Mouse (Mus musculus): ENCODE results near the gene Spc25.

The Spc25 gene

GRCm38 (mm10) chr2:69205791-69206351 is at the start of gene Spc25:
Gene Spc25 (minus strand): TSS chr2:69206194.
- peak; percentile 79 to 89 for DNase-seq (ENCODE audit: low spot score in 2 of 2)

- no peak for DNase-seq (ENCODE audit: low spot score in 2 of 2)
Observed at GRCm38 (mm10) chr2:69248221-69248755, 42.3 kb upstream of the Spc25 start.

- no peak for DNase-seq (ENCODE audit: low spot score in 2 of 2)
Observed at GRCm38 (mm10) chr2:69247081-69247480, 41.1 kb upstream of the Spc25 start.

DNA sequence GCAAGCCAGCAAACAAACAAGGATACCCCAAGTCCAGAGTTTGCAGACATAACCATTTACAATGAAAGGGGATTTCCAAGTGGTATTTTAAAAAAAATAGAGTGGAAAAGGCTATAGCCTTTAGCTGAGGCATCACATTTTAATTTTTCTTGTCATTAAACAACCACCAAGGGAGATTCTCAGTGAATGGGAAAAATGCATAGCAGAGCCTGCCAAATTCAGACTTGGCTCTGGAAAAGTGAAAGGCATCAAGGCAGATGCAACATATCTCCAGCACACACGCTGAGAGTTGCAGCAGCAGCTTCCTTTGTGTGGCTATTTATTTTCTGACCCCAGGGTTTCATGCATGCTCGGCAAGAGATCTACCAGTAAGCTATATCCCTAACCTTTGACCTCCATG is 38.9 kb upstream of the Spc25 start:
- DNase-seq (ENCODE audit: low spot score in 2 of 2) = no peak

DNA sequence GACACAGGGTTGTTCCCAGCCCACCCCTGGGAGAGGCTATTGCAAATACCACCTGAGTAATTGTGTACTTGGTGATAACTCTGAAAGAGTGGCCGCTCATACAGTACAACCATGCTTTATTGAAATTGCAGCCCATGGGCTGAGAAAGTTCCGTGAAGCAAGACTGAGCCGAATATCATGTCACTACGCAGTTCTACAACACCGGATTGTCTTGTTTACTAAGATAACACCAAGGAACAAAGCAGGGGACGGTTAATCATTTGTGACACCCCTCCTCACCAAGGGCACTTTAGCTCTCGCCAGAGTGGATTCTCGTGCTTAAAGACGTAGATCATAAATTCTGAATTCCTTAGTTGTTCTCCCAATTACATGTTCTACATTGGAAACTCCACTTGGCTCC is 33.3 kb upstream of the Spc25 start:
- DNase-seq (ENCODE audit: low spot score in 2 of 2) = no peak

DNA sequence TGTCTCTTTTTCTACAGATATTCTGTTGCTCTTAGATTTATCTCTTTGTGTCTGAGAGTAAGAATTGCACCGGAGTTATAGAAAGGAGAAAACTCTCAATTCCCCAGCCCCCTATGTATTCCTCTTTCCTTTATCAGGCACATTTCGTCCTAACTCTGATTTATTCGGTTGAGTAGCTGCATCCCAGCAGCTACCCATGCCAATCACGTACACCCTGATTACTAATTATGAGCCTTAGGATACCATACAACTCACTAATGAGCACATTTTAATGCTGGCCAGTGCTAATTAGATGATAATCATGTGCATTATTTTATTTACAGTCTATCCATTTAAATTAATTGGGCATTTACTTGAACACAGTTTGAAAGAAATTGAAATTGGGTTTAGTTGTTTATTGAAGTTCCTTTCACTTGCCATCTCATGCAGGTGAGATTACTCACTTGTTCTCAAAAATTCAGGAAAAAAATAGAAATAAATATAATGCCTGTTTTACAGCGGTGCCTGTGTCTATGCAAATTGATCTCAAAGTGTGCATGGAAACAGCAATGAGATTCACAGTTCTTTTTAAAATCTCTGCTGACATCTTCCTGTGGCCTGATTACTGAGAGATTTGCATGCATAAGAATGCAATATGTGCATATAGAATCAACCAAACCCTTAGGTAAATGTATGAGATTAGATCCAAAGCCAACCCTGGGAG is 29.1 kb upstream of the Spc25 start:
- DNase-seq (ENCODE audit: low spot score in 2 of 2) = no peak

DNA sequence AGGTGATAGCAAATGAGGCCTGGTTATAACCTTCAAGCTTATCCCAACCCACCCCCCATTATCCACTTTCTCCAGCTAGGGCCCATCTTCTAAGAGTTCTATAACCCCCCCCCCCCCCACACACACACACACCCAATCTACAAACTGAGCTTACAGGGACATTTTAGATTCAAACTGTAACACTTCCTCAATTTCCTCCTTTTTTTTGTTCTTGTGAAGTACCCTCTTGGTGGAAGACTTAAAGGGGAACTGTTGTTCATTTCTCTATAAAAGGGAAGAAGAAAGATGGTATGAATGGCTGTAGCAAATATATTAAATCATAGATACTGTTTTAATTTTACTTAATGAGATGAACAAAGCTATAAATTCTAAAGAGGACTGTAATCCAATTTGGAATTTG is 26.1 kb upstream of the Spc25 start:
- no peak for DNase-seq (ENCODE audit: low spot score in 2 of 2)

DNA sequence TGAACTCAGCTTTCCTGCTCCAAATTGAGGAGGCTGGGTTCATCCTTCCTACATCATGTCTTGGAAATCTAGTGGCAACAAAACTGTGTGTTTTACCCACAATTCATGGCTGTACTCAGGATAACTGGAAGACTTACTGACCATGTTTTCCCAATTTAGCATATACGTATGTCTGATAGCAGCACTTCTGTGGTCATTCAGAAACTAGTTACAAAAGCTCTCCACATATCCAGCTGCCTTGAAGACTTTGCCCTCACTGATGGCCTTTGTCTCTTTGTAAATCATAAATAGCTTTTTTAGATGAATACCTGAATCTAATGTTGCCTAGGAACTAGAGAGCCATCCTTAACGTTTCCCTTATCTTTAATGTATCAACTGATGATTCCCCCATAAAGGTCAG is 24.1 kb upstream of the Spc25 start:
- DNase-seq (ENCODE audit: low spot score in 2 of 2) = no peak

DNA sequence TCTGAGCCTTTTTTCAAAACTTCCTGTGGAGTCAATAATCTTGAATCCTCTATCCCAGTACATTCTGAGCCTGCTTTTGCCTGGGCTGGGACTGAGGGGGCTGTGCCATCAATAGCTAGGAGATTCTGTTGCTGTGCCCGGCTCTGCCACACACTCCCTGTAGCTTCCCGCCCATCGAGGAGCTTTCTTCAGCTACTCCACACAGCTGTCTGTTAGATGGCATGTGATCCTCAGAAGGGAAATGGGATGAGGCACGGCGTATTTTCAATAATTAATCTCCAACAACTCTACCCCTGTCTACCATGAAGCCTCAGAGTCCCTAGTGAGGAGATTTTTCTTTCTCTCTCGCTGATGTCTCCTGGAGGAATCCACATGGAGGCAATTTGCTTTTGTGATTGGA is 22.6 kb upstream of the Spc25 start:
- no peak for DNase-seq (ENCODE audit: low spot score in 2 of 2)

- DNase-seq (ENCODE audit: low spot score in 2 of 2) = no peak
Observed at GRCm38 (mm10) chr2:69226876-69227275, 20.9 kb upstream of the Spc25 start.

DNA sequence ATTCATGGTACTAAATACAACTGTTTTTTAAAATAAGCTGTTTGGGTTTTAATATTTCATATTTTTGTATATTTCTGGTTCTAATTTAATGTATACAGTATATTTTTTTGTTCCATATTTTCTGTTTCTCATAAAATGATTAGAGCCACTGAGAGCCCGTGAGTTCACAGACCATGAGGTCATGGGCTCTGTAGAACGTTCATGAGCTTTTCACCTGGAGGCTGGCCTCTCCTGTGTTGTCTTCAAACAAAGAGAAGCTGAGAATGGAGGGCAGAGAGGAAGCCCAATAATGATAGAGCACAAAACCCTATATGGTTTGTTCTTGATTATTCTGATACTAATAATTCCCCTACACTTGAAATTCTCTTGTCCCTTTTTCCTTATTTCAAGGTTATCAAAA is 18.7 kb upstream of the Spc25 start:
- no peak for DNase-seq (ENCODE audit: low spot score in 2 of 2)

DNA sequence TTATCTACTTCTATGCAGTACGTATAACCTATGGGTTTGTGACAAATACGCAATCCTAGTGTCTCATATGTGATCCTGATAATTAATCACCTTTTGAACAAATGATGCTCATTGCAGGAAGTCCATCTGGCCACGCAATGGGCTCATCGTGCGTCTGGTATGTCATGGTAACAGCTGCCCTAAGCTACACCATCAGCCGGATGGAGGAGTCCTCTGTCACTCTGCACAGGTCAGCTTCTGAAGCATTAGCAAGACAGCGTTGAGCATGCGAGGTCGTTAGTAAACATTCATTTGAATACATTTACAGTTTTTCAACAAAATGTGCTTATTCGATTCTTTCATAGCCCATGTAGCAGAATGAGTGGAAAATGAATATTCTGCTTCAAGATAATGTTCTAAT is 16.8 kb upstream of the Spc25 start:
- DNase-seq (ENCODE audit: low spot score in 2 of 2) = no peak

DNA sequence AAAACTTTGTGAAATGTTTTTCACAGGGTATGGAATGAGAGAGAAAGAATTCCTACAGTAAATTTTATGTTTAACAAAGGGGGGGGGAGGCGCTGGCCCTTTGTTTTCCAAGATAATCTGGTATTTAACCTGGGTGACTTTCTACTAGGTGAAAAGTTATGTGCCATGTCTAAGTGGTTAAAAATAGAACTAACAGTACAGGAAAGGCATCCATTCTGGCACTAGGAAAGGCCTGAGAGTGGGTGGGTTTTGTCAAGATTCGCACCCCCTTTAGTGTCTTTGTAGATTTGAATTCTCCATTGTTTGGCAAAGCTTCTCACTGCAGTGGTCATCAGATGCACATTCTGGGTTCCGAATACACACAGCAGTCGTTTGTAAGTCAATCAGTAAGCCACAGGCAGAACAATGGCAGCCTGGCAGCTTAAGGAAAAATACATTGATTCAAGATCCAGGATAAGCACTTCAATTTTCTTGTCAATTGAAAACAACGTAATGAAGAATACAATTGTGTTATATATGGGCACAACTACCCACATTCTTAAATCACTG is 15.9 kb upstream of the Spc25 start:
- DNase-seq (ENCODE audit: low spot score in 2 of 2) = no peak

GRCm38 (mm10) chr2:69215242-69215641 is 9.2 kb upstream of the Spc25 start:
- DNase-seq (ENCODE audit: low spot score in 2 of 2) = no peak

DNA sequence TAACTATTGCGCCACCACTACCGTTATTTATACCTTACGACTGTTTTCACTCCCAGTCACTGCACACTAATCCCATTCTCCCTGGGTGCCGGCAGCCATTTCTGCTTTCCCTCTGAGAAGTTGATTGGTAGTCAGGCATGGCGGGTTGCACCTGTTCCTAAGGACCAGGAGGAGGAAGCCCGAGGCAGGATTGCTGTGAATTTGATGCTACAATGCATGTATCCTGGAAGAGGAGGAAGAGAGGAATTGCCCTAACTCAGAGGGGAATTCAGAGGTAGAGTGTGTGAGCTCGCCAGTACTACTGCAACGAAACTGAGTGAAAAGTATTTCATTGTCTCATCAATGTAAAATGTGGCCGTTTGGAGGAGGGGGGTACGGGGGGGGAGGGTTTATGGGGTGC is 6.7 kb upstream of the Spc25 start:
- no peak for DNase-seq (ENCODE audit: low spot score in 2 of 2)

DNA sequence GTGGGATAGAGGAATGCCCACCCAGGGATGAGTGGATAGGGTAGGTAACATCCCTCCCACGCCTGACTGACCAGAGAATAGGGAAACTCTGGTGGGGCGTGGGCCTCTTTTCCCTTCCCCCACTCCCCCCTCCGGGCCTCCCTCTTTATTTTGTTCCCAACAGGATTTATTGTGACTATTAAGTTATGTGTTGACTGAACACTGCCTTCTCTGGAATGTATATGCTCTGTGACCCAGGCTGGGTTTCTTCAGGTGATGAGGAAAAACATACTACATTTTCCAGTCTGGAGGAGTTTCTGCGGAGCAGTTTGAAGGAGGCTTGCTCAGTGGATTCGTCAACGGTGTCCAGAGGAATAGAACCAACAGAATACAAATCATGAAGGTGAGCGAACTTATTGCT is 4.8 kb upstream of the Spc25 start, which contains the start of gene G6pc2:
Gene G6pc2, plus strand, starts transcription at position 301 of the 400 bp plus-strand sequence.
- DNase-seq (ENCODE audit: low spot score in 2 of 2) = no peak

GRCm38 (mm10) chr2:69209684-69210083 is 3.7 kb upstream of the Spc25 start:
- no peak for DNase-seq (ENCODE audit: low spot score in 2 of 2)

DNA sequence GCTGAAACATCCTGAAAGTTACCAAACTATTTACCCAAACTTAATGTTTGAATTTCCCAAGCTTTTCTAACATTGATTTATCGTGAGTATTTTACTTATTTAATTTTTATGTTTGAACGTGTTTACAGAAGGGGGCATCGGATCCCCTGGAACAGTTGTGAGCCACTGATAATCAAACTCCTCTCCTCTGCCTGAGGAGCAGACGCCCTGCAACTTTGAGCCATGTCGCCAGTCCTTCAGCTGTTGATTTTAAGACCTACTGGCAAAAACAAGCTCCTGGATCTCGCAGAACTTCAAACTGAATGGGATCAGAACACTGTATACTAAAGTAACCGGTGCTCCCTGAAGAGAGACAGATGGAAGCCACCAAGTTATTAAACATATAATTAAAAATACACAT is 529 bp upstream of the Spc25 start:
- no peak for DNase-seq (ENCODE audit: low spot score in 2 of 2)

- DNase-seq (ENCODE audit: low spot score in 2 of 2) = no peak
Observed at GRCm38 (mm10) chr2:69205185-69205584, 809 bp downstream of the Spc25 start.

DNA sequence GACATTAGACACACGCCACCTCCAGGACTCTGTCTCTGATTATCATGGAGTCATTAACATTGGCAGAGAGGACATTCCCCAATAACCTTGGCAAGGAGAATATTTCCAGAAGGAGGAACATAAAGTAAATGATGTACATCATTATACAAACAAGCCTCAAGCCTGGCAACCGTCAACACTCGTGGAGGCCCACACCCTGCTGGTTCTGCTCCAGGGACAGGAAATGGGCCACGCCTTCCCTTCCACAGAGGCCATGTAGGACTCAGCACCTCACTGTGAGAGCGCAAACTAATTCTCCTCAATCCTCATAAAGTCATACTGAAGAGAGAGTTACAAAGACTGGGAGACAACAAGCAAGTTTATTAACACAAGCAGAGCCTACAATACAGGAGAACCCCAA is 12.4 kb downstream of the Spc25 start:
- no peak for DNase-seq (ENCODE audit: low spot score in 2 of 2)

DNA sequence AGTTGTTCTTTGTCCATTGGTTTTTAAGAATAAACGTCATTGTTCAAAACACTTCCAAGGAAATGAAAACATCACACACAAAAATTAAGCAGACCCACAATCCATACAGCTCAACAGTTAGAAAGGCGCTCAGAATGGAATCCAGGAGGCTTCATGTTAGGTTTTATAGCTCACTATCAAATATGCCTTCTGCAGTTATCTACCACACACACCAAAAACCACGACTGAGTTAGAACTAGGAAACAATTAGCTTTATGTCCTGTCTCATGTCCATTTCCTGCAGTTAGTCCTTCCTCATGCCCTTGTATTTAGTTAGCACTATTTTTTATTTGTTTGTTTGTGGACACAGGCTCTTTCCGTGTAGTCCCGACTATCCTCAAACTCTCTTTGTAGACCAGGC is 14.9 kb downstream of the Spc25 start:
- no peak for DNase-seq (ENCODE audit: low spot score in 2 of 2)

DNA sequence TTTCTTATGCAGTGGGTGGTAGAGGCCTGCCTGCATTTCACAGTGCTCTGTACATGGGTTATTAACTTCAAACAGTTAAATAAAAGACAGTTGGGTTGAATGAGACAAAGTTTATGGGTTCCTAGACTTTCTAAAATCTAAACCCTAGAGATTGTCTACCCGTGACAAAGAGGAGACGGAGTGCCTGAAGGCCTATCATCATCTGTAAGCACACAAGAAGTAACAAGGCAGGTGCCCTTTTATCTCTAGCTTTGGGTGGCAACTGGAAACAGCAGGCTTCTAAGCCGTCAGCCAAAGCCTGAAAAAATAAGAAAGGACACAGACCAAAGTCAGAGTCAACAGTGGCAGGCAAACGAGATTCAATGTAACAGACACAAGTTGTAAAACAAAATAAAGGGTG is 16.8 kb downstream of the Spc25 start:
- DNase-seq (ENCODE audit: low spot score in 2 of 2) = no peak

DNA sequence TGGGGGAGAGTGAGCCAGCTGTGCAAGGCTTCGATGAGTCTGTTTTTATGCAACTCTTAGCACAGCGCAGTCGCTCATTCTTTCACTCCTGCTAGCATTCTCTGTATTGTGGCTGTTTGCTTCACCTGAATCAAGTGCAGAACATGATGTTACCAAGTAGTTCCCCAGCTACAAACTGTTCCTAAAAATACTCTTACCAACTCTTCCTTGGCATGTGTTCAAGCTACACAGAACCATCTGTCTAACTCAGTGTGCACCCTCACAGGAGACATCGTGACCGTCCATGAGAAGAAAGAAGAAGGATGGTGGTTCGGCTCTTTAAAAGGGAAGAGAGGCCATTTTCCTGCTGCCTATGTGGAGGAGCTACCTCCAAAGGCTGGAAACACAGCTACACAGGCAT is 17.3 kb downstream of the Spc25 start:
- DNase-seq (ENCODE audit: low spot score in 2 of 2) = peak; percentile 16 to 36
